Mouse (Mus musculus) G1E-ER4 (cell line): ENCODE data around the gene Gm12166. TPM values are rescaled to one million over a fixed set of nuclear protein-coding genes. Genes with fewer than 3 reads are reported as not detected.
"Not testable (repeated sequence)": the region's sequence is repeated elsewhere in the genome, so short reads cannot be mapped to it uniquely, and the experiment has no call there.

Experiments used
- GATA1 ChIP-seq: IDR thresholded peaks from one replicate; pipeline ENCODE4 v1.8.0; 2012; ENCODE audit warnings: low read length, inconsistent platforms
- polyA plus RNA-seq: library from polyadenylated mRNA; stranded (reverse); fragments of >175 nt; gene quantifications from 2 replicates; pipeline ENCODE4 v1.2.3, GENCODE M21; 2012

The Gm12166 gene
- 0.24 TPM in 1 of 2 replicates, not detected in the other for polyA plus RNA-seq

DNA sequence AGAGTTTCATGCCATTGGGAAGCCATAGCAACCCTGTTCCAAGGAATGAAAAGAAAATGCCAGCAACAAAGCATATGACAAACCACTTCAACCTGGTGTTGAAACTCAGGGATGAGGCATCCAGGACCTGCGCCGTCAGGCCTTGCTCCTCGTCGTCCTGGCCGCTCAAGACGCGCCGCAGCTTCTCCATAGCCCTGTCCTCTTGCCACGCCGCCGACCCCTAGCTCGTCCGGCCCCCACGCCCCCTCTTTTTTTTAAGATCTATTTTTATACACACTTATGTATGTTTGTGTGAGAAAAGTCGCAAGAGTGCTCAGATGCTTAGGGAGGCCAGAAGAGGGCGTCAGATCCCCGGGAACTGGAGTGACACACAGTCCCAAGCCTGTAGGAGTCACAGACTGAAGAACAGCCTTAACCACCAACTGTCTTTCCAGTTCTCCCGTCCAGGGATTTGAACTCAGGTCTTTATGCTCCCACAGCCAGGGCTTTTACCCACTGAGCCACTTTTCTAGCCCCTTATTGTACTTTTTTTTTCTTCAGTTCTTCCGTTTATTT, at the start of gene Gm12166:
Gene Gm12166 (minus strand): TSS at position 217 of the 555 bp plus-strand sequence.
- TF ChIP-seq GATA1, result not testable (repeated sequence)

DNA sequence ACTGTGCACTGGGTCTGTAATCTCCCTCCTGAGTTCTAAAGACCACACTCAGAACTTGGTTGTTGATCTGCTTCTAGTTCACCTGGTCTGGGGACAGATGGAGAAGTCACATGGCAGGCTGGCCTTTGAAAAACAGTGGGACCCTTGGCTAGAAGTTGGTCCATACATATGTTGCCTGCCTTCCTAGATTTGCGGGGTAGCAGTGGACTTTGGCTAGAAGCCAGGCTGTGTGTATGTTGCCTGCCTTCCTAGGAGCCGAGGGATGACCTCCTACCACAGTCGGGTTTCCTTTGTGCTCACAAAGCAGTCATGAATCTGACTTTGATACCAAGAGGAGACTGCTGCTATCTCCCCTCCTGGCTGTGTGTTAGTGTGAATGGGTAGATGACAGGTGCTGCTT, 44.9 kb upstream of the Gm12166 start:
- no peak for TF ChIP-seq GATA1

DNA sequence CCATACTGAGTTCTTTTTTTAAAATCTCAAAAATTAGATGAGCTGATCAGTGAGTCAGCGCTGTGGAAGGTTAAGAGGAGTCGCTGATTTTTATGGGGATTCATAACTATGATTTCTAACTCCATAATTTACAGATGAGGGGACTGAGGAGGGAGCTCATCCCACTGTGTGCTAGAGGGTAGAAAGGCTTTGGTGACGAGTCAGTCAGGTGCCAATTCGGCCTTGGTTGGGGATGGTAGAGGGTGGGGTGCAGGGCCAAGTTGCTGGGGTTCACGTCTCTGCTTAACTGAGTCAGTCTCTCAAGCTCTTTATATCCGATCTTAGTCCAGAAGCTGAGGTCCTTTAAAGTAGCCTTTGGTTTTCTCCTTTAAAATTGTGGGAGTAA, 44.1 kb upstream of the Gm12166 start:
- TF ChIP-seq GATA1, result no peak

DNA sequence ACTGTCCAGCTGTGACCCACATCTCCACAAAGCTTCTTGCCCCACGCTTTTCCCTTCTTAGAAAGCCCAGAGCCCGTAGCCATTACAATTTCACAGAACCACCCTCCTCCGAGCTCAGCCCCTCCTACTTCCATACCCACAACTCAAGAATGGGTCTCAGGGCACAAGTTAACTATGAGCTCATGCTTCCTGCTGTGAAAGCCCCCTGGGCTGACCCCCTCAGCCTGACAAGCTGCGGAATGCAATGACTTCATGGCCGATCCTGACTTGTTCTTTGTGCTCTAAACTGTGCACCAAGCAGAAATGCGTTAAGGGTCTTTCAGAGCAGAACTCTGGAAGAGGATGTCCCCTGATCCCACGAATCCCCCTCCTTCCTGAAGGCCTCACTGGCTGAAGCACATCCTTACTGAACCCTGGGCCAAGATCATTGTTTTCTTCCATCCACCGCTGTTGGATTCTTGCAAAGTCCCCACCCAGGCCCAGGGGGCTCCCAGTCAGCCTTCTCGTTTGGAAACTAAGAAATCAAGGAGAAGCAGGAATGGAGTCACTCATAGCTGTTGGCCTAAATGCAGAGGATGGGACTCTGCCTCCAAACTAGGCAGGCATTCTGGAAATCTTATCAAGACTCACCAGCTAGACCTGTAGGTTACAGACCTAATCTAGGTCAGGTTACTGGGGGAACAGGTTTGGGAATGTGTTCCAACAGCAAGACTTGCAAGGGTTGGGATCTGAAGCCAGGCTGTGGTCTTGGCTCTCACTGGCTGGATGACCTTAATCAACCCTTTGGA, 43.5 kb upstream of the Gm12166 start:
- TF ChIP-seq GATA1, result no peak

DNA sequence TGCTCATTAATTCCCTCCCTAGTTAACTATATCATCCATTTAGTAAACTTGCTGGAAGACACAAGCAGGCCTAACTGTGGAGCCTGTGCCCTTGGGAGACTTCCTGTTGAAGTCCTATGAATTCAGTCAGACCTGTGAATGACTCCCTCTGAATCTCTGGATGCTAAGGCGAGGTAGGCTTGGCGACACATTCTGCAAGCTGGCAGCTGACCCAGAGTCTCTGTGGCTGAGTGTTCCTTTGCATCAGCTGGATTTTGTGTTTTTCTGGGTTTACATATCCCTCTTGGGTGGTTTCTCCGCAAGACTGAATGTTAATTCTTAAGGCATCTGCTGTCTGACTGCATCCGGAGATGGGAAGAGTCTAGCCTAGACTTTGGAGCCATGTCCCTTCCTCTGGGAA, 40.0 kb upstream of the Gm12166 start:
- TF ChIP-seq GATA1, result no peak

DNA sequence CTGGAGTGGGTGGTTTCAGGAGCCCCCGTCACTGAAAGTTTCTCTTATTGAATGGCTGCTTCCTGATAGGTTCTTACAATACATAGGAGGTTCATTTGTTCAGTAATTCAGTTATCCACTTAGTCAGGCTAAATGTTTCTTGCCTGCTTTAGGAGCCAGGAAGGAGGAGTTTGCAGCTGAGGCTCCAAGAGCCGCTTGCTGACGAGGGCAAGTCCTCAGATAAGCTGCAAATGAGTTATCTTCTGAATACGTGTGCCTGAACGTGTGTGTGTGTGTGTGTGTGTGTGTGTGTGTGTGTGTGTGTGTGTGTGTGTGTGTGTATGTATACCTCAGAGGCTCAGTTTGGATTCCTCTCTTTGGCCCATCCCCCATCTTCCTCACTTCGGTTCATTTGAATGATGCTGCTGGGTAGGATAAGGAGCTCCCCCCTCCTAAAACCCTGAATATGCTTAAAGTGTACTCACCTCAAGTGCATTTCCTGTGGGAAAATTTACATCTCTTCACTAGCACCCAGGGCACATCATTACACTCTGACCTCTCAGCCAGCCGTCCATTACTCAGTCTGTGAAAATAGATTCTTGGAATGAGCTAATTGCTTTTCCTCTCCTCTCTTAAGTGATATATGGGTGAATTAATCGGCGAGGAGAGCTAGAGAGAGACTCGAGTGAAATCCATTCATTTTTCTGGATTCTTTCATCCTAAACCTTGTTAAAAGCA, 39.0 kb upstream of the Gm12166 start:
- no peak for TF ChIP-seq GATA1

DNA sequence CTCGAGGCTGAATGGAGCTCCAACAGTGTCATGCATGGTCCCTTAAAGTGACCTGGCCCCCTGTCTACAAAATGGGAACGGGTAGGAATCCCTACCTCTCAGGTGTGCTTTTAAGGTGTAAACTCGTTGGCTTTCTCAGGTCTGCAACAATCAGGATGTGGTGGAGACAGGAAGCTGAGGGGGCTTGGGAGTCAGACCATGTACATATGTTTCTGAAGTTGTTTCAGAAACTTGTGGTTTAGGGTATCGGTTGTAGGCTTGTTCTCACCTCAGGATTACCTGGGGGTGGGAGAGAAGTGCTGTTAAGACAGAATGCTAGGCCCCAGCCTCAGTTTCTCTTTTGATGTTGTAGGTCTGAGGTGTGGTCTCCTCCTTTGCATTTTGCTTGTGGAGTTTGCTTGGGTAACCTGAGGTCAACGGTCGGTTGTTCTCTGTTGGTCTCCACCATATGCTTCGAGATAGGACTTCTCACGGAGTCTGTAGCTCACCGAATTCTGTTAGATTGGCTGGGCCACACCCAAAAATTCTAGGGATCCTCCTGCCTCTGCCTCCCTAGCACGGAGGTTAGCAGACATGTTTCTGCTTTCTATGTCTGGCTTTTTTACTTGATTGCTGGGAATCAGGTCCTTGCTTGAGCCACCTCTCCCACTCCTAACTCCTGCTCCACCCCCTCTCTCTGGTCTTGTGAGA, 38.1 kb upstream of the Gm12166 start:
- no peak for TF ChIP-seq GATA1

DNA sequence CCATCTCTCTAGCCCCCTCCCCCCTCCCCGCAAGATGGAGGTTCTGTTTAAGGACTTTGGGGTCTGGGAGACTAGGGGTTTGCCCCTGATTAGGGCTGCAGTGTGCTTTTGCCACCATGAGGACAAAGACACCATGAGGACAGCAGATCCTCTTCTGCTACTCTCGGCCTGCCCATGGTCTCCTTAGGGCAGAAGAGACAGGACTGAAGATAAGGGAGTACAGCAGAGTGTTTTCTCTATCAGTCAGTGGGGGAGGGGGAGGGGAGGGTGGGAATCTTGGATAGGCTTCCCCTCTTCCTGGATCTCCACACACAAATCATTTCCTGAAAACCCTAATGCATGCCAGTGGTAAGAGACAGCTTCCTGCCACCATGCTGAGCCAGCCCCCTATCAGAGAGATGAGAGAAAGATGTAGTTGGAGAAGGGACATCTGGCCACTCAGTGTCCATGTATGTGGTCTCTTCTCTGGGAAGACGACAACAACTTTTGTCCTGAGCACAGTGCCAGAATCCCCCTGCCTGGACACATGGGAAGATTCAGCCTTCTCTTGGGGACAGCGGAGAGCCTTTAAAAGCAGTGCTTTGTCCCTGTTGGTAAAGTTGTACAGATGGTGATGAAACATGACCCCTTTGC, 37.1 kb upstream of the Gm12166 start:
- no peak for TF ChIP-seq GATA1

DNA sequence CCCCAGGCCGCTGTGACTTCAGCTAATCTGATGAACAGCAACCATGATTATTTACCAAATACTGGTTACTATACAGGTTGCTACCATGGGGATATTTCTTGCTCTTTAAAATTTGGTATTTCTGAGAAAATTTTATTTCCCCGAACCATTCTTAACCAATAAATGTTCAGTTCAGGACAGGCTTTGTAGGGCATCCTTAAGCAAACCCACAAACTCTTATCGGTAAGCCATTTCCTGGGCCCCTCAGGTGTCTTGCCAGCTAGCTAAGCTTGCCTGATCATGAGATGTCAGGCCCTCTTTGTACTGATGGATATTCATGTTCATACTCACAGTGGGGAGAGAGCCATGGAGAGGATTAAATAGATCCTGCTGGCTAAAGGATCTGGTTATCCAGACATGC, 34.3 kb upstream of the Gm12166 start:
- no peak for TF ChIP-seq GATA1

DNA sequence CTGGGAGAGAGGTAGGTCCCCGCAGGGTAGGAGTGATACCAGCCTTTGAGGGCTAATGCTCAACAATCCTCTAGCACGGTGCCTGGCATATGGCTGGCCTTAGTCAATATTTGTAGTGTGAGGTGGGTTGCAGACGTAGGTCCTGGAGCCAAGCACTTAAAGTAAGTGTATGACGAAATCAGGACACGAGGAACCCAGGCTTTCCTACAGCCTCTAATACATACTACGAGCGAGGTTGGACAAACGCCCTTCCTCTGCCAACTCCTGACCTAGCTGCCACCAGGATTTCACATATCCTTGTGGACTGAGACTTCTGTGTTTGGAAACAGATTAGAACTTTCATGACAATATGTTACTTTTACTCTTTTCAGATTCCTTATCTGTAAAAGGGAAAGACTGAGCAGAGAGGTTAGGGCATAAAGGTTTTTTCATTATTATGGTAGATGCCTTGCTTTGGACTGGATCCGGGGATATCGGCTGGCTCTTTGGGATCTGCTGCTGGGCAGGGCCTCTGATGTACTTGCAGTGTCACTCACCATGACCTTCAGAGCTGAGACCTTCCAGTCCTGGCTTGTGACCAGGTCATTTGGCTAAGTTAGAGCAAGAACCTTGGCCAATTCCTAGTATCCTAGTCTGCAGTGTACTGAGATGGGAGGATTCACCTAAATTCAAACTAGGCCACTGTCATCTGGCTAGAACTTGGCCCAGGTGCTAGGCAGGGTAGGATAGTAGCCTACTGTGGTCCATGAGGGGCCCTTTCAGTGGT, 33.5 kb upstream of the Gm12166 start:
- TF ChIP-seq GATA1, result no peak

DNA sequence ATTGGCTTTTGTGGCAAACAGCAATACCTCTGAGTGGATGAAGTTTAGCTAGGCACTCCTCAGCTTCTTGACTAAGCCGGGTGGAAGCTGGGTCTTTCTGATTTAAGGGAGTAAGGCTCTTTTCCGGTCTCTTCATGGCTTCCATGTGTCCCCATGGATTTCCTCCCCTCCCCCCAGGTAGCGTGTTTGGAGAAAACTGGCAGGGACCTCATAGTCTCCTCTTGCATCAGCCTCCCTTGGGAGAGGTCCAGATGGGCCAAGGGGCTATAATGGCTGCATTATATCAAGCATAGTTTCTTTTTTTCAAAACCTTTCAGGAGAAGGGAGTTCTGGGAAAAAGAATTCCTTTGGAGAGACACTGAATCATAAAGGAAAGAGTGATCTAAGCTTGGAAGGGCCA, 32.4 kb upstream of the Gm12166 start:
- TF ChIP-seq GATA1, result no peak

DNA sequence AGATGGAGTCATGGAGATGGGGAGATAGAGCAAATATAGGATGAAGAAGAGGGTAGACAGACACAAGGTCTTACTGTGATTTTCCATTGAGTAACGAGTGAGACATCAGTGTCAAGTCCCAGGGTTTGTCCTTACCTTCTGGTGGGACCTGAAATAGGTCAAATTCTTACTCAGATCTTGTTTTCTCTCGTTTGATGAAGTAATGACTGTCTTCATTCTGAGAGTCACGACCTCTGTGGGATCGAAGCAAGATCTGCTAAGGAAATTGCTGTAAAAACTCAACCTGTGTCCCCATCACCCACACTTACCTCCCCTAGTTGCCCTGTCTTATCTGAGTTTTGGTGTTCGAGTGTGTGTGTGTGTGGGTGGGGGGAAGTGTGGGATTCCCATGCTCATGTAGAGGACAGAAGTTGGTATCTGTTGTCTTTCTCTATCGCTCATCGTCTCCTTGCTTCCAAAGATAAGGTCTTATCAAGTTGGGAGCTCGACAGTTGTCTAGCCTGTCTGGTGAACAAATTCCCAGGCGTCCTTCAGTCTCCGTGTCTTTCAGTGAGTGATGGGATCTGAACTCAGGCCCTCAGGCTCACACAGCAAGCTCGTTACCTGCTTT, 31.8 kb upstream of the Gm12166 start:
- TF ChIP-seq GATA1, result no peak

DNA sequence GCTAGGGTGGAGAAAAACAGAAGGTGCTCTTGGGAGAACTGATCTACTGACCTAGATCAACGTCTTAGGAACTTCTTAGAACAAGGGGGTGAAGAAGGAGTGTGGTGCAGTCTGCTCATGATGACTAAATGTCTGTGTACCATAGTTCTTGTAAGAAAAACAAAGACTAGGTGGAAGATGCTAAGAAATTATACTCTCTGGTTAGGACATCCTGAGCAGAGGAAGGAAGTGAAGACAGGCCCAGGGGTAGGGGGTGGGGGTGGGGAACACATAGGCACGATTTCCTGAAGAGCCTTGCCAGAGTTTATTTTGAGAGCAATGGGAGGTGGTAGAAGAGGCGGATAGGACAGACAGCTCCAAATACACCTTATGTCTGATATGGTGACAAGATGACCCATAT, 31.3 kb upstream of the Gm12166 start:
- no peak for TF ChIP-seq GATA1

DNA sequence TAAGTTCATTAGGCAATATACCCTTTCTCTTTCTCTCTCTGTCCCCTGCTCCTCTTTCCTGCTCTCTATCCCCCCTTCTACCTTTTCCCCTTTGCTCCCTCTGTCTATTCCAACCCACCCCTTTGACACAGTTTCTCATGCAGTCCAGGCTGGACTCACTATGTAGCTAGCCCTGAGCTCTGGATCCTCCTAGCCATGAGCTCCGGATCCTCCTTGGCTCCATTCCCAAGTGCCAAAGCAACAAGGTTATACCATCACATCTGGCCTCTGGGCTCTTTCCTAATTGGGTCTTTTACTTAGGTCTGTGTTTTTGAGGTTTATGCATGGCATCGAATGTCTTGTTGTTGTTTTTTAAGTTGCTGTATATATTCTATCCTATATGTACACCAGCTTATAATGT, 29.0 kb upstream of the Gm12166 start:
- TF ChIP-seq GATA1, result no peak
